Mouse (Mus musculus) small intestine, adult 2 months (tissue): ENCODE measurements around the gene Cacnb4. TPM values are rescaled to one million over a fixed set of nuclear protein-coding genes. Genes with fewer than 3 reads are reported as not detected.

Experiments used
- H3K27ac ChIP-seq: fragments of 200-500 bp; 2 replicates; pipeline ENCODE4 v1.5.1; 2012; ENCODE audit warnings: low read depth, low read length, control low read depth, inconsistent platforms; ENCODE audit not compliant: insufficient read depth
- H3K27me3 ChIP-seq: fragments of 200-500 bp; 2 replicates; pipeline ENCODE4 v1.6.1; 2012; ENCODE audit warnings: mild to moderate bottlenecking, moderate library complexity, low read length, inconsistent platforms; ENCODE audit not compliant: control insufficient read depth, insufficient read depth
- H3K36me3 ChIP-seq: fragments of 200-500 bp; 2 replicates; pipeline ENCODE4 v1.6.1; 2012; ENCODE audit warnings: mild to moderate bottlenecking, low read length, control low read depth, inconsistent platforms; ENCODE audit not compliant: control insufficient read depth, insufficient read depth
- H3K4me1 ChIP-seq: fragments of 200-500 bp; 2 replicates; pipeline ENCODE4 v1.6.1; 2012; ENCODE audit warnings: low read length, inconsistent platforms, mixed read lengths; ENCODE audit not compliant: control insufficient read depth, insufficient read depth, insufficient read length
- H3K4me3 ChIP-seq: fragments of 200-500 bp; 2 replicates; pipeline ENCODE4 v1.5.1; 2012; ENCODE audit warnings: low read depth, mild to moderate bottlenecking, control low read depth, inconsistent platforms, low read length, moderate library complexity
- CTCF ChIP-seq: fragments of 200-500 bp; IDR thresholded peaks from 2 replicates; pipeline ENCODE4 v1.5.1; 2012; ENCODE audit warnings: low read depth, mild to moderate bottlenecking, control low read depth, inconsistent platforms, low read length, moderate library complexity, mixed read lengths; ENCODE audit not compliant: insufficient replicate concordance, insufficient read length; ENCODE audit errors: extremely low read depth
- POLR2A ChIP-seq: fragments of 200-500 bp; IDR thresholded peaks from 2 replicates; pipeline ENCODE4 v1.6.1; 2012; ENCODE audit warnings: low read depth, mild to moderate bottlenecking, control low read depth, inconsistent platforms, low read length, moderate library complexity
- WGBS: fragments of 180-500 bp; shearing (Covaris S2); methylation state at CpG from one replicate; pipeline ENCODE4 v1.1.7; 2018; 5-methylcytosine and 5-hydroxymethylcytosine counted together
- polyA plus RNA-seq: library from polyadenylated mRNA; depleted of rRNA; stranded (reverse); fragments of >200 nt; gene quantifications from 2 replicates; pipeline ENCODE4 v1.2.3, GENCODE M21; 2012

Cacnb4 gene
- polyA plus RNA-seq, 1 experiment, result 0.03 TPM

DNA sequence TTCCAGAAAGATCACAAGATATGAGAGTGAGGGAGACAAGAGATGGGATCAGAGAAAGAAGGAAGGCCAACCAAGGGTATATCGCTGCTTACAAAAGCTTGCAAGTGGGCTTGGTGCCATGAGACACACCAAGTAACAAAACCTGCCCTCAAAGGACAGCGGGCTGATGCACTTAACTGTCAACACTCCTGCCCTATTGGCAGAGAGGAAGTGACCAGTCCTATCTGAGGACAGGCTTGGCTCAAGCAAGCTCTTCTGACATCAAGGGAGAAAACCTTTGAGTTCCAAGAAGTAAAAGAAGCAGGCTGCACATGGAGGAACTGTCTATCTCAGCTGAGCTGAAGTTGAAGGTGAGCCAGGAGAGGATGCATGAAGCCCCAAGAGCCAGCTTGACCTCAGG, 100.1 kb downstream of the Cacnb4 start:
- TF ChIP-seq CTCF (no peak), POLR2A (no peak)
- Histone ChIP-seq H3K4me3 (no peak overlapping the region), H3K36me3 (no peaks in the 10 kb centered on the region), H3K27ac (no peak overlapping the region), H3K27me3 (no peaks in the 10 kb centered on the region), H3K4me1 (peaks cover 4% of the 10 kb centered on the region; the same call in 1 of the 2 replicates)
- 91% methylated on average over 2 of the region's 2 CpGs for WGBS

DNA sequence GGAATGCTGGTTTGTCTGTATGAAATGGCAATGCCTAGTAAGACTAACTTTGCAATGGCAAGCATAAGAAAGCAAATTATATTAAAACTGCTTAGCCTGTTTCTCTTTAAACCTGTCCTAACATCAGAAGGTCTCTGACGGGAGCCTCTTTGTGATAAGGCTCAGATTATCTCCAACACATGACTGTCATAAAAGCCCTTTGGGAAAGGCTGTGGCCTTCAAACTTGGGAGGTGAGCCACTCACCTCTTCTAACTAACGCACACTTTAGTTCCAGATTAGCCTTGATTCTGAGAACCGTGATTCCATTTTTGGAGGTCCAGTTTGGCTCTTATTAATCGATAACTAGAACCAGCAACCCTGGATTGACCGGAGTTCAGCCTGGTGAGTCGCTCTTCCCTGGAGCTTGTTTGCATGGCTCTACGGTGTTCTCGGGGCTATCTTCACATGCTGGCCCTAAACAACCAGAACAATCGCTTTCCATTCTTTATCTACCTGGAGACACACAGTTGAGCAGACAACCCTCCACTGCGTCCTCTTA, 100.9 kb downstream of the Cacnb4 start:
- Histone ChIP-seq H3K36me3 (no peaks in the 10 kb centered on the region), H3K27ac (no peak overlapping the region), H3K4me3 (no peak overlapping the region), H3K4me1 (peaks cover 4% of the 10 kb centered on the region; the same call in 1 of the 2 replicates), H3K27me3 (no peaks in the 10 kb centered on the region)
- TF ChIP-seq CTCF (no peak), POLR2A (no peak)
- WGBS, result 33% methylated on average over 10 of the region's 10 CpGs

DNA sequence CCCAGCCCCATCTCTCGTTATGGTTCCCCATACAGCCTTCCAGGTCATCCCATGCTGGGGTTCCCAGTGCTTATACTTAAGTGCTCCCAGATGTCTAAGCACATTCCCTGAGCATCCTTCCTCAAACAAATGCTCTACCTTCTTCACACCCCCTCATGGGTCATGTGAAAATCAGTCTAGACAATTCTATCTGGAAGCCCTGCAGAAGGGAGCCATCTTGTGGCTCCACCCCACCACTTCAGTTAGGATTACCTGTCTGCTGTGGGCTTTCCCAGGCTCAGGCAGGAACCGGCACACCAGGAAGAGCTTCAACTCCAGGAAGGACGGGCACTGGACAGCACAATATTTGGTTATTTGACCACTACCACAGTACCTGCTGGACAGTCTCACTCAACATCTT, 101.7 kb downstream of the Cacnb4 start:
- Histone ChIP-seq H3K4me3 (no peak overlapping the region), H3K36me3 (no peaks in the 10 kb centered on the region), H3K4me1 (peaks cover 4% of the 10 kb centered on the region; the same call in 1 of the 2 replicates), H3K27me3 (no peaks in the 10 kb centered on the region), H3K27ac (no peak overlapping the region)
- TF ChIP-seq CTCF (no peak), POLR2A (no peak)
- WGBS, result 73% methylated on average over 3 of the region's 3 CpGs

DNA sequence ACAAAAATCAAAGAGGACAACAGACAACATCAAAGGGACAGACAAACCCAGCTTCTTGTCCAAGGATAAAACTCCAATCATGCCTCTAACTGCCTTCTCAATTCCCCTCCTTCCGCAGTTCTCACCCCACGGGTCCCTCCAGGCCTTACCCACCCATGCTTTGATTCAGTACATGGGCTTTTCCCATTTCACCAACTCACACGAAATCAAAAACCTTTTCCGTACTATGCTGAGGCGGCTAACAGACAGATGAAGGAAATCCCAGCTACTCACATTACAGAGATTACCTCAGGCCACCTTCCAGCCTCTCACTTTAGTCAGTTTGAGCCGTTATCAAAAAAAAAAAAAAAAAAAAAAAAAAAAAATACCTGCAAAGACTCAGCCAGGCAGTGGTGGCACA, 104.4 kb downstream of the Cacnb4 start:
- H3K4me3 ChIP-seq, result no peak overlapping the region
- H3K27me3 ChIP-seq, result no peaks in the 10 kb centered on the region
- peaks cover 2% of the 10 kb centered on the region; the same call in 1 of the 2 replicates for H3K4me1 ChIP-seq
- 91% methylated on average over 6 of the region's 6 CpGs for WGBS
- H3K36me3 ChIP-seq, result no peaks in the 10 kb centered on the region
- H3K27ac ChIP-seq, result no peak overlapping the region
- TF ChIP-seq CTCF (no peak), POLR2A (no peak)

DNA sequence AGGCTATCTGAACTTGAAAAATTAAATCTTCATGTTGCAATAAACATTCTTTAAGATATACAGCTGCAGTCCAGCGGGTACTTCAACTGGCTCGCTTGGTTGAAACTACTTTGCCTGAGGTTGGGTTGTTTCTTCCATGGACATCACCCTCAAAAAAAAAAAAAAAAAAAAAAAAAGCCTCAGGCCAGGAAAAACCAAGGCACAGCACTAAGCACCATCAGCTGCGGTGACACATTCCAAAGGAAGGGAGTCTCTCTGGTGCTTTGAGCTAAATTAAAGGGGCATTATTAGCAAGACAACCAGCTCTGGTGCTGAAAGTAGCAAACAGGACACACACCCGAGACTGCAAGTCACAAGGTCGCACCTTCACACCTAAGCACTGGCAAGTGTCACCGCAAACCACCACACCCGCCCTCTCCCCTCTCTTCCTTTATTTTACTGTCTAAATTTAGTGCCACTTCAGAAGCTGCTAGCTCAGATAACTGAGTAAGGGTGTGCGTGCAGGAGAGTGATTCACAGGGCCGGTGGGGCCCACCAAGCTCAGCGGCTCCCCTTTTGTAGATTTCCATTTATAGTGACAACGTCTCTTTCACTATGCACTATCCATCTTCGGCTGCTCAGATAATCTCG, 105.2 kb downstream of the Cacnb4 start:
- Histone ChIP-seq H3K27ac (no peak overlapping the region), H3K4me3 (no peak overlapping the region), H3K27me3 (no peaks in the 10 kb centered on the region), H3K36me3 (no peaks in the 10 kb centered on the region), H3K4me1 (peaks cover 2% of the 10 kb centered on the region; the same call in 1 of the 2 replicates)
- TF ChIP-seq POLR2A (no peak), CTCF (no peak)
- WGBS, result 64% methylated on average over 13 of the region's 13 CpGs

DNA sequence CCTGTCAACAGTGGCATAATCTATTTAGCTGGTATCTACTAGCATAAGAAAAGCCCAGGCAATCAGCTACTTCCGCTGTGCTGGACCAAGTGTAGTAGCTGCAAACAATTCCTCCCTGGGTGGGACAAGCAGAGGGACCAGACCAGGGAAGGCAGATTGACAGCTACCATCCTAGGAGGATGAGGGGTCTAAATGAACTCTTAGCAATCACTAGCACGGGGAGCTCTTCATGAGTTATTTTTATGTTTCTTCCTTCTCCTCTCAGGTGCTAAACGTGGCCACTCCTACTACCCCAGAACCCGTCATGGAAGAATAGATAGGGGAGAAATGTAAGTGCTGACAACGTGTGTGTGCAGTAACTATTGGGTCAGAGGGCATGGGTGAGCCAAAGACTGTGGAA, 105.8 kb downstream of the Cacnb4 start:
- H3K4me3 ChIP-seq, result no peak overlapping the region
- H3K27ac ChIP-seq, result no peak overlapping the region
- TF ChIP-seq POLR2A, result no peak
- no peak for TF ChIP-seq CTCF
- peaks cover 2% of the 10 kb centered on the region; the same call in 1 of the 2 replicates for H3K4me1 ChIP-seq
- no peaks in the 10 kb centered on the region for H3K36me3 ChIP-seq
- WGBS, result 50% methylated on average over 5 of the region's 5 CpGs
- H3K27me3 ChIP-seq, result no peaks in the 10 kb centered on the region

DNA sequence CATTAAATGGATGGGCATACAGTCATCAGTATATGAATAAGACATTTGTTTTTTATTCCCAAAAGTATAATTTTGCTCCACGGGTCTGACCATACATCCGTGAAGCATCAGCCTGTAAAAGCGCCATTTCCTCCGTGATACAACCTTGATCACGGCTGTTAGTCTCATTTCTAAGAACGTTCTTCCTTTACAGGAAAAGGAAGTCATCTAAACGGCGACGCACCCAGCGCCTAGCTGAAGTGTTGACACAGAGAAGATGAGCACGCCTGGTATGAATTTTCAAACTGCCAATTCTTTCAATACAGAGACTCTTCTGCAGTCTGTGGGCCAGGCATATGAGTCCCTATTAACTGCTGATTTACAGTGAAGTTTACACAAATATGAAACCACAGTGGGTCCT, 106.5 kb downstream of the Cacnb4 start:
- Histone ChIP-seq H3K4me3 (no peak overlapping the region), H3K27ac (no peak overlapping the region), H3K4me1 (peaks cover 2% of the 10 kb centered on the region; the same call in 1 of the 2 replicates), H3K36me3 (no peaks in the 10 kb centered on the region), H3K27me3 (no peaks in the 10 kb centered on the region)
- 74% methylated on average over 11 of the region's 11 CpGs for WGBS
- TF ChIP-seq POLR2A (no peak), CTCF (no peak)

DNA sequence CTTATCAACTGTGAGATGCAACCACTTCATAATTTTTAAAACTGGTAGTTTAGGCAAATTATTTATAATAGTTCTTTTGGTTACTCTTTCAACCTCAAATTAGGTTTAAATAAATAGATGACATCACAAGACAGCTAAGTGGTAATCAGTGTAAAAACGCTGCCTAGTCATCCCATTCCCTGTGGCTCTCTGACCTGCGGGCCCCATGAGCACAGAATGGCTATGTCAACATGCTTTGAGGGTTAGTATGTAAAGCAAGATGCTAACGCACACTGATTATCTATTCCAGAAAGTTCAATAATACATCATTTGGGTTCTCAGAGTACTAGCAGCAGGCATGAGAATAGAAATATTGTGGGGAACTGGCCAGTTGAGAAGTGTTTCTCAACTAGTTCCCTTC, 108.5 kb downstream of the Cacnb4 start:
- no peak overlapping the region for H3K27ac ChIP-seq
- TF ChIP-seq CTCF (no peak), POLR2A (no peak)
- 38% methylated on average over 3 of the region's 3 CpGs for WGBS
- H3K4me3 ChIP-seq, result no peak overlapping the region
- H3K27me3 ChIP-seq, result no peaks in the 10 kb centered on the region
- H3K4me1 ChIP-seq, result no peaks in the 10 kb centered on the region
- H3K36me3 ChIP-seq, result no peaks in the 10 kb centered on the region
